Mouse (Mus musculus): Measurements from ENCODE around the gene Zfp39. TPM values are rescaled to one million over a fixed set of nuclear protein-coding genes. Genes with fewer than 3 reads are reported as not detected.

Zfp39 gene
- polyA plus RNA-seq (2015; fragmentation: Nextera tagmentation; extraction: Ambion mirVana): 6.8 and 8.1 TPM in 2 replicates

DNA sequence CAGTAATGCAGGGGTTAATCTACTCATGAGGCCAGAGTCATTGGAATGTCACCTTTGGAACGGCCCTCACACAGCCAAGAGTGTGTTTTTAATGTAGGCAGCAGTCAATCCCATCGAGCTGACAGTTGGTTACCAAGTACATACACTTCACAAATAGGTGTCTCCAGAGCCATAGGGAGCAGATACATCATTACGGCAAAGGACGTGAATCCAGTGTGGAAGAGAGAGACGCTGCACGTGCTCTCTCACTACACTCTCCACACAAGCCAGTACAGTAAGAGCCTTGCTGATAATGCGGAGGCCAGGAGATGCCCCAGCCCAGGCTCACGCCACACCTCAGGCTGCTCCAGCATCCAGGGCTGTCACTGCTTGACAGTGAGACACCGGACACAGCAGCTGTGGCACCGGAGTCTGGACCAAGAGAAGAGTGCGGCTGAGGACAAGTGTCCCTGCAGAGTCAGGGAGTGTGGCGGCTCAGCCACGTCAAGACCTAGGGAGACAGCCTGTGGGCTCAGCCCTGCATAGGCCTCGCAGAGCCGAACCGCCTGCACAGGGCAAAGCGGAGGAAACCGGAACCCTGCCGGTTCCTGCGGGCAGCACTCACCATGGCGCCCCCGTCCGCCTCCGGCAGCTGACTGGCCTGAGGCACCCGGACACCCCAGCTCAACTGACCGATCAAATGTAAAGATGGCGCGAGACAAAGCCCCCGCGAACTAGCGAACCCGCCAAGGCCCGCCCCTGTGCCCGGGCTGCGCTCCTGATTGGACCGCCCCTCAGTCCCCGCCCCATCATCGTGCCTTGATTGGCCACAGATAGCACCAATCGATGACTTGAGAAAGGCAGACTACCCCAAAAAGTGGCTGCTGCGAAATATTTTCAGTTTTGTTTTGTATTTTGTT is at the start of gene Zfp39:
TSS of gene Zfp39 (minus strand) at position 715 of the 899 bp plus-strand sequence.
- H3K4me1 ChIP-seq (ENCODE audit: control insufficient read depth, insufficient read depth, low read length): peaks cover 15% of the 10 kb centered on the region
- peak within 1 kb of the TSS; percentile 89 for H3K4me2 ChIP-seq (ENCODE audit: low read length)
- H3K27ac ChIP-seq (ENCODE audit: low read length): peak within 1 kb of the TSS; percentile 89
- H3K9ac ChIP-seq (ENCODE audit: low read depth, low read length): peak within 1 kb of the TSS; percentile 91
- peak; percentile 99 for ATAC-seq
- peak within 1 kb of the TSS; percentile 84 for H3K4me3 ChIP-seq (ENCODE audit: low read depth, low read length)
- H3K9me3 ChIP-seq (replicated peaks; ENCODE audit: control insufficient read depth, low read length, poor library complexity, severe bottlenecking): no peaks in the 10 kb centered on the region
- WGBS: 0% methylated on average over 40 of the region's 40 CpGs
- no peaks in the 10 kb centered on the region for H3K27me3 ChIP-seq (ENCODE audit: control insufficient read depth, insufficient read depth, low read depth, low read length)
- peaks cover 2% of the 10 kb centered on the region; the same call in 1 of the 2 replicates for H3K36me3 ChIP-seq (ENCODE audit: control insufficient read depth, insufficient read depth, low read length)

DNA sequence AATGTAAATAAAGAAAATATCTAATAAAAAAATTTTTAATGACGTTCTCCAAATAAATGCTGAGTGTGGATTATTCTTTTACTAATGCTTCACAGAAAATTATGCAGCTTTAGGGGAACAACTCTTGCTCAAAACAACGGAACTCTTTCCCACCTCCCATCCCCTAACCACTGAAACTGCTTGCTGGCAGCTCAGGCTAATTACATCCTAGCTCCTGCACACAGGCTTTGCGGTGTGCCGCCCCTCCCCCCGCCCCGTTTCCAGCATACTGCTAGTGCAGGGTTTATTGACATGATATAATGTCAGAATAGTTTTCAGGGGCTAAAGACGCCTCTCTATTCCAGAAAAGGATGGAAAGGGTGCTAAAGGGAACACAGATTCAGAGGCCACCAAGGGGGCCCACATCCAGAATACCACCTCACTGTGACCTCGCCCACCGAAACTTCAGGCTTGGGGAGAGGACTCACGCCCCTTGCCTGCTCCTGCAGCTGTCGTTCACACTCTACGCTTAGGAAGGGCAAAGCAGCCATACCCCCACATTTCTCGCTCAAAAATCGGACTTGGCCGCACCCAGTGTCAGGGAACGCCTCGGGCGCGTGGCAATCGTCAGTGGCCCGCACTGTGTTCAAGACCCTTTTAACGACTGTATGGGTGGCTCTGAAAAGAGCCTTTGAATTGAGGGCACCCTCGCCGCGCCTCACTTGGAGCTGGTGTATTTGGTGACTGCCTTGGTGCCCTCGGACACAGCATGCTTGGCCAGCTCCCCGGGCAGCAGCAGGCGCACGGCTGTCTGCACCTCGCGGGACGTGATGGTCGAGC is 49.5 kb upstream of the Zfp39 start:
- Histone ChIP-seq H3K27me3 (ENCODE audit: control insufficient read depth, insufficient read depth, low read depth, low read length) (no peaks in the 10 kb centered on the region), H3K27ac (ENCODE audit: low read length) (peak overlapping the region; percentile 98), H3K9ac (ENCODE audit: low read depth, low read length) (peak overlapping the region; percentile 77), H3K4me2 (ENCODE audit: low read length) (peak overlapping the region; percentile 56), H3K9me3 (replicated peaks; ENCODE audit: control insufficient read depth, low read length, poor library complexity, severe bottlenecking) (no peaks in the 10 kb centered on the region), H3K4me1 (ENCODE audit: control insufficient read depth, insufficient read depth, low read length) (peaks cover 45% of the 10 kb centered on the region), H3K4me3 (ENCODE audit: low read depth, low read length) (peak overlapping the region; percentile 62), H3K36me3 (ENCODE audit: control insufficient read depth, insufficient read depth, low read length) (0 out of 2 replicates have a peak, but pooled peaks cover 3% of the 10 kb centered on the region)
- WGBS: under 1% methylated on average over 33 of the region's 33 CpGs
- no peak; the same call in none of the 2 replicates for ATAC-seq

DNA sequence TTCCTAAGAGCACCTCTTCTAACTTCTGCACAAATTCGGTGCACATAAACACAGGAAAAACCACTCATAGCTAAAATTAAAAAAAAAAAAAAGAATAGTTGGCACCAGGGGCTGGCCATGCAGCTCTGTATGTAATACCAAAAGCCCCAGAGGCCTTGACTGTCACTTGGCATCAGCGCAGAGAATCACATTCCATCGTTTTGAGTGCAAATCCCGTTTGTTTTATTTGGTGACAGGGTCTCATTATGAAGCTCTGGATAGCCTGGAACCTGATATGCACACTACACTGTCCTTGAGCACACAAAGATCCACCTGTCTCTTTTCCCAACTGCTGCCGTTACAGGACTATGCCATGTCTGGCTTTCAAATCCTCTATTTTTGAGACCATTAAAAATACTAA is 47.2 kb upstream of the Zfp39 start:
- Histone ChIP-seq H3K9ac (ENCODE audit: low read depth, low read length) (peak overlapping the region; percentile 79), H3K4me3 (ENCODE audit: low read depth, low read length) (peak overlapping the region; percentile 68), H3K4me2 (ENCODE audit: low read length) (peak overlapping the region; percentile 61), H3K9me3 (replicated peaks; ENCODE audit: control insufficient read depth, low read length, poor library complexity, severe bottlenecking) (no peaks in the 10 kb centered on the region), H3K27me3 (ENCODE audit: control insufficient read depth, insufficient read depth, low read depth, low read length) (no peaks in the 10 kb centered on the region), H3K27ac (ENCODE audit: low read length) (peak overlapping the region; percentile 99), H3K4me1 (ENCODE audit: control insufficient read depth, insufficient read depth, low read length) (peaks cover 27% of the 10 kb centered on the region), H3K36me3 (ENCODE audit: control insufficient read depth, insufficient read depth, low read length) (no peaks in the 10 kb centered on the region)
- ATAC-seq: no peak
- 54% methylated on average over 5 of the region's 5 CpGs for WGBS

DNA sequence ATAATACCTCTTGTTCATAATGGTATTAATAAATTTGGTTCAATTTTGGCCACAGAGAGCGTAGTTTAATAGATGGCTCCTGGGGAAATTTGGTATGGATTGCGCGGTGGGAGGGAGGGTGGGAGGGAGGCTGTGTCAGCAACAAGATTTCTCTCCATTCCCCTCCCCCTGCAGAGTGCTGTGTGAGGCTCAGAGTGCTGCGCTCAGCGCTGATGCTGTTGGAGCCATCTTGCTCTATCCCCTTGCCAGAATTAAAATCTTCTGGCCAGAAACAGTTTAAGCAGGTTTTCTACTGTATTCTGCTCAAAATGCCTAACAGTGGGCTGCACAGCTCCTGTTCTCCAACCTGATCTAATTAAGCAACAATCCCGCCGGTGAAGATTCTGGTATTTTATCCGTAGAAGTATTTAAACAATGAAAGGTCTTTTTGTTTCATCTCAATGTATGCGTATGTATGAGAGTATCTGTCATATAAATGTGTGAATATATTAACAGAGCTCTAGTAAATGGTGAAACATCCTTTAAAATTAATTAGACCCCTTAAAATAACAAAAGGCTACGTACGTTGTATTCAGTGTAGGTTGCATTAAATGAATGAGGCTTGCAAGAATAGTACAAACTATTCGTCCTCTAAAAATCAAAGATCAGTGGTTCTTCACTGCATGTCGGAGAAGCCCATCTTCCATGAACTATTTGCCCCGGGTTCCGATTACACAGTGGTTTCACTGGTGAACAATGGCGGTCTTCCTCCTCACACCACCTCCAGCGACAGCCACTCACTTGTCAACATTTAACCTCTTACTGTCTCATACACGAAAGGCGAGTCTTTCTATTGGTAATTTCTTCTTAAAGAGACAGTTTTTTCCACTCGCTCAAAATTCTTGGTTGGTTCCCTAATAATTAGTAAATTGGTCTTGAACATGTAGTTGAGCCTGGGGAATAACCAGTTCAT is 45.7 kb upstream of the Zfp39 start:
- Histone ChIP-seq H3K9ac (ENCODE audit: low read depth, low read length) (peak overlapping the region; percentile 79), H3K27ac (ENCODE audit: low read length) (peak overlapping the region; percentile 99), H3K4me1 (ENCODE audit: control insufficient read depth, insufficient read depth, low read length) (peaks cover 26% of the 10 kb centered on the region), H3K27me3 (ENCODE audit: control insufficient read depth, insufficient read depth, low read depth, low read length) (no peaks in the 10 kb centered on the region), H3K4me3 (ENCODE audit: low read depth, low read length) (peak overlapping the region; percentile 68), H3K4me2 (ENCODE audit: low read length) (peak overlapping the region; percentile 61), H3K36me3 (ENCODE audit: control insufficient read depth, insufficient read depth, low read length) (no peaks in the 10 kb centered on the region), H3K9me3 (replicated peaks; ENCODE audit: control insufficient read depth, low read length, poor library complexity, severe bottlenecking) (no peaks in the 10 kb centered on the region)
- WGBS: 2% methylated on average over 20 of the region's 20 CpGs
- ATAC-seq: peak; percentile 44; the same call in 1 of the 2 replicates

DNA sequence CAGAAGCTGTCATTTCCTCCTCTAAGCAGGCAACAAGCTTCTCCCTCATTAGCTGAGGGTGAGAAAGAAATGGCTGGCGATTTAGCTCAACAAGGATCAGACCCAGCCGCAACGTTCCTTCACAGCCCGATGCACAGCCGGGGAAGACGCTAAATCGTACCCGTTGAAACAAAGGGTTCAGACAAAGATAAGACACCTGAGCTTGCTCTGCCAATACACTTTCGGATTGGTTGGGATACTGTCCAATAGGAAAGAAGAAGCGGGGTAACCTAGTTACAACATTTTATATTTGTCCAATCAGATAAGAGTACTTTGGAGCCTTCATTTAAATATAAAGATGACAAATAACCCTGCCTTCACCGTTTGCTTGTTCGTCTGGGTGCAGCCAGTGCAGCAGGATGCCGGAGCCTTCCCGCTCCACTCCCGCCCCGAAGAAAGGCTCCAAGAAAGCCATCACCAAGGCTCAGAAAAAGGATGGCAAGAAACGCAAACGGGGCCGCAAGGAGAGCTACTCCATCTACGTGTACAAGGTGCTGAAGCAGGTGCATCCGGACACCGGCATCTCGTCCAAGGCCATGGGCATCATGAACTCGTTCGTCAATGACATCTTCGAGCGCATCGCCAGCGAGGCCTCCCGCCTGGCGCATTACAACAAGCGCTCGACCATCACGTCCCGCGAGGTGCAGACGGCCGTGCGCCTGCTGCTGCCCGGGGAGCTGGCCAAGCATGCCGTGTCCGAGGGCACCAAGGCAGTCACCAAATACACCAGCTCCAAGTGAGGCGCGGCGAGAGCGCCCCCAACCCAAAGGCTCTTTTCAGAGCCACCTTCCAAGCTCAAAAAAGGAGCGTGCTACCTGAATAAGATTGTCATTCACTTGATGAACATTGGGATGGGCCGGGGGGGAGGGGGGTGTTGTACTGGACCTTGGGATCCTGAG is 44.8 kb upstream of the Zfp39 start, which contains the start of gene Hist3h2ba:
TSS of gene Hist3h2ba (plus strand) at position 379 of the 938 bp plus-strand sequence.
- peak within 1 kb of the TSS; percentile 79 for H3K9ac ChIP-seq (ENCODE audit: low read depth, low read length)
- peak within 1 kb of the TSS; percentile 99 for H3K27ac ChIP-seq (ENCODE audit: low read length)
- H3K4me3 ChIP-seq (ENCODE audit: low read depth, low read length): peak within 1 kb of the TSS; percentile 68
- H3K27me3 ChIP-seq (ENCODE audit: control insufficient read depth, insufficient read depth, low read depth, low read length): no peaks in the 10 kb centered on the region
- peaks cover 26% of the 10 kb centered on the region for H3K4me1 ChIP-seq (ENCODE audit: control insufficient read depth, insufficient read depth, low read length)
- H3K36me3 ChIP-seq (ENCODE audit: control insufficient read depth, insufficient read depth, low read length): no peaks in the 10 kb centered on the region
- peak; percentile 93 for ATAC-seq
- WGBS: under 1% methylated on average over 45 of the region's 48 CpGs
- H3K9me3 ChIP-seq (replicated peaks; ENCODE audit: control insufficient read depth, low read length, poor library complexity, severe bottlenecking): no peaks in the 10 kb centered on the region
- peak within 1 kb of the TSS; percentile 62 for H3K4me2 ChIP-seq (ENCODE audit: low read length)

DNA sequence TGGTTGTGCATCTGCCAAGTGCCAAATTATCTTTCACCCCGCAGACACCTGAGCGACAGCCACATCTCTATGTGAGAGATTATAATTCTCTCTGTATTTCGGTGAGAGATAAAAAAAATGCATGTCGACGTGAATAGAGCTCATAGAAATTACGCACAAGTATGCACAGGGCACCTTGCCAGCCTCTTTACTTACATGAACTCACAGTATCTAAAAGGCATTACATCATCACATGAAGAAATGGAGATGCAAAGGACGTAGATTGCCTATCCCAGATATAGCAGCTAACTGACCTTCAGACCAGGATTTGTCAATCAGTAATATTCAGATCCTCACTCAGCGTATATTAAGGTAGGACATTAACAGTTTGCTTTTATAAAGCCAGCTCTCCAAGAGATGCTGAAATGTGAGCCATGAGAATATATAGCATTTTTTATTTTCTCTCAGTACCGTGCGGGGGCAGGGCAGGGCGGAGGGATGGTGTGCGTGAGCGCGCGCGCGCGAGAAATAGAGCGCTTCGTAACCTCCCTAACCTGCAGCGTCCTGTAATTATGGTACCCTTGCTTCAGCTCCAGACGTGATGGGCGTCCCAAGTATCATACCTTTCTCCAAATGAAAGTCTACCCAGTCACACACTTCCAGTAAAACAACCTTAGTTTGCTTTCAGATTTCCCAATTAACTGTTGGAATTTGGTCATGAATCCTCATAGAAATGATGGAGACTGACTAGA is 43.9 kb upstream of the Zfp39 start:
- Histone ChIP-seq H3K36me3 (ENCODE audit: control insufficient read depth, insufficient read depth, low read length) (no peaks in the 10 kb centered on the region), H3K27me3 (ENCODE audit: control insufficient read depth, insufficient read depth, low read depth, low read length) (no peaks in the 10 kb centered on the region), H3K4me2 (ENCODE audit: low read length) (peak overlapping the region; percentile 62), H3K27ac (ENCODE audit: low read length) (peak overlapping the region; percentile 99), H3K4me3 (ENCODE audit: low read depth, low read length) (peak overlapping the region; percentile 68), H3K9me3 (replicated peaks; ENCODE audit: control insufficient read depth, low read length, poor library complexity, severe bottlenecking) (no peaks in the 10 kb centered on the region), H3K9ac (ENCODE audit: low read depth, low read length) (peak overlapping the region; percentile 67), H3K4me1 (ENCODE audit: control insufficient read depth, insufficient read depth, low read length) (peaks cover 25% of the 10 kb centered on the region)
- 6% methylated on average over 23 of the region's 23 CpGs for WGBS
- peak; percentile 81 for ATAC-seq

DNA sequence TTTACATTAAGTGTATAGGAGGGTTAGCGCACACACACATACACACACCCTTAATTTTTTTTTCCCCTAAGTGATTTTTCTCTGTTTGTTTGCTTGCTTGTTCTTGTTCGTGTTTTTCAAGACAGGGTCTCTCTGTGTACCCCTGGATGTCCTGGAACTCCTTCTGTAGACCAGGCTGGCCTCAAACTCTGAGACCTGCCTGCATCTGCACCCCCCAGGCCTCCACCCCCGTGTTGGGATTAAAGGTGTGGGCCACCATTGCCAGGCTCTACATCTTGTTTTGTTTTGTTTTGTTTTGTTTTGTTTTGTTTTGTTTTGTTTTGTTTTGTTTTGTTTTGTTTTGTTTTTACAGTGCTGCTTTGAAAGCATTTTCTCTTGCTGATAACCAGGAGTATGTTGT is 43.3 kb upstream of the Zfp39 start:
- Histone ChIP-seq H3K4me1 (ENCODE audit: control insufficient read depth, insufficient read depth, low read length) (peaks cover 22% of the 10 kb centered on the region), H3K4me3 (ENCODE audit: low read depth, low read length) (peak overlapping the region; percentile 68), H3K4me2 (ENCODE audit: low read length) (peak overlapping the region; percentile 62), H3K9me3 (replicated peaks; ENCODE audit: control insufficient read depth, low read length, poor library complexity, severe bottlenecking) (no peaks in the 10 kb centered on the region), H3K9ac (ENCODE audit: low read depth, low read length) (peak overlapping the region; percentile 67), H3K27me3 (ENCODE audit: control insufficient read depth, insufficient read depth, low read depth, low read length) (no peaks in the 10 kb centered on the region), H3K27ac (ENCODE audit: low read length) (peak overlapping the region; percentile 99), H3K36me3 (ENCODE audit: control insufficient read depth, insufficient read depth, low read length) (no peaks in the 10 kb centered on the region)
- 72% methylated on average over 3 of the region's 3 CpGs for WGBS
- ATAC-seq: no peak
